Mouse (Mus musculus) urinary bladder, postnatal 36 days (tissue): ENCODE data around the gene Rab40c.
"Not testable (repeated sequence)": the region's sequence is repeated elsewhere in the genome, so short reads cannot be mapped to it uniquely, and the experiment has no call there.

ENCODE experiments used
- DNase-seq, 2 experiments: peaks; one replicate each; pipeline ENCODE4 v3.0.0; 2022; ENCODE audit warnings: low spot score in 2 of 2, mixed read lengths in 1 of 2

Rab40c gene

GRCm38 (mm10) chr17:25875171-25876136 lies 44.1 kb downstream of the Rab40c start:
- DNase-seq = peak; percentile 81 to 90

GRCm38 (mm10) chr17:25874721-25875170 lies 44.8 kb downstream of the Rab40c start, which contains the start of gene Mettl26:
Gene Mettl26 (plus strand): TSS chr17:25875074.
- peak; percentile 93 to 95 for DNase-seq

- no peak for DNase-seq
Measured at GRCm38 (mm10) chr17:25874148-25874720, 45.3 kb downstream of the Rab40c start.

GRCm38 (mm10) chr17:25873405-25874147 lies 46.0 kb downstream of the Rab40c start:
- no peak for DNase-seq

GRCm38 (mm10) chr17:25872676-25873075 lies 46.9 kb downstream of the Rab40c start:
- DNase-seq = no peak

- not testable (repeated sequence) for DNase-seq
Measured at GRCm38 (mm10) chr17:25871566-25871965, 48.0 kb downstream of the Rab40c start.

GRCm38 (mm10) chr17:25869954-25870353 lies 49.6 kb downstream of the Rab40c start:
- DNase-seq = no peak

- DNase-seq = no peak
Measured at GRCm38 (mm10) chr17:25869498-25869897, 50.0 kb downstream of the Rab40c start.

- DNase-seq = peak; percentile 76 to 83
Measured at GRCm38 (mm10) chr17:25868601-25869191, 50.8 kb downstream of the Rab40c start, which contains the start of gene Mcrip2. Gene Mcrip2 (minus strand): TSS chr17:25868764.

- peak in 1 of 2 experiments; percentile 64 for DNase-seq
Measured at GRCm38 (mm10) chr17:25867836-25868600, 51.5 kb downstream of the Rab40c start.

- DNase-seq = no peak
Measured at GRCm38 (mm10) chr17:25867509-25867835, 52.1 kb downstream of the Rab40c start.

GRCm38 (mm10) chr17:25866172-25866571 lies 53.4 kb downstream of the Rab40c start:
- no peak for DNase-seq

- no peak for DNase-seq
Measured at GRCm38 (mm10) chr17:25865288-25865687, 54.2 kb downstream of the Rab40c start.

- no peak for DNase-seq
Measured at GRCm38 (mm10) chr17:25864311-25864710, 55.2 kb downstream of the Rab40c start.

GRCm38 (mm10) chr17:25863681-25864080 lies 55.8 kb downstream of the Rab40c start:
- DNase-seq = no peak

GRCm38 (mm10) chr17:25861704-25862612 lies 57.6 kb downstream of the Rab40c start:
- DNase-seq = no peak

- DNase-seq = peak; percentile 84 to 89
Measured at GRCm38 (mm10) chr17:25860832-25861703, 58.5 kb downstream of the Rab40c start, which contains the start of gene Wdr90. Gene Wdr90 (minus strand): TSS chr17:25861501.

GRCm38 (mm10) chr17:25860229-25860628 lies 59.3 kb downstream of the Rab40c start:
- DNase-seq = no peak
